Mouse (Mus musculus): ENCODE results near the gene Olfr1294. TPM values are rescaled to one million over a fixed set of nuclear protein-coding genes. Genes with fewer than 3 reads are reported as not detected.

Olfr1294 gene
- polyA plus RNA-seq (2015; fragmentation: Nextera tagmentation; extraction: Ambion mirVana) = not detected in 2 replicates

- no peak within 1 kb of the TSS for H3K4me2 ChIP-seq
- no peaks in the 10 kb centered on the region for H3K27me3 ChIP-seq
- H3K36me3 ChIP-seq = no peaks in the 10 kb centered on the region
- H3K4me1 ChIP-seq = no peaks in the 10 kb centered on the region
- H3K9me3 ChIP-seq = no peaks in the 10 kb centered on the region
- no peak within 1 kb of the TSS for H3K27ac ChIP-seq
- H3K9ac ChIP-seq = no peak within 1 kb of the TSS
- no peak within 1 kb of the TSS for H3K4me3 ChIP-seq
- ATAC-seq (ENCODE audit: borderline replicate concordance, extremely low read depth, low FRiP score, low TSS enrichment) = no peak
- 35% methylated on average over 1 of the region's 1 CpGs for WGBS
These were observed at the start of gene Olfr1294 for GRCm38 (mm10) chr2:111540191-111540590. Gene Olfr1294, minus strand, starts transcription at chr2:111540291.

- no peak within 1 kb of the TSS for H3K27ac ChIP-seq
- no peaks in the 10 kb centered on the region for H3K36me3 ChIP-seq
- H3K4me3 ChIP-seq = no peak within 1 kb of the TSS
- no peaks in the 10 kb centered on the region for H3K27me3 ChIP-seq
- no peak within 1 kb of the TSS for H3K9ac ChIP-seq
- no peaks in the 10 kb centered on the region for H3K4me1 ChIP-seq
- ATAC-seq (ENCODE audit: borderline replicate concordance, extremely low read depth, low FRiP score, low TSS enrichment) = no peak
- H3K4me2 ChIP-seq = no peak within 1 kb of the TSS
- no peaks in the 10 kb centered on the region for H3K9me3 ChIP-seq
These were observed 29.5 kb upstream of the Olfr1294 start, which contains the start of gene Olfr1295 for GRCm38 (mm10) chr2:111569581-111569980. Gene Olfr1295, minus strand, starts transcription at chr2:111569681.

GRCm38 (mm10) chr2:111524903-111525302 is 15.2 kb downstream of the Olfr1294 start, which contains the start of gene Olfr1293-ps:
Gene Olfr1293-ps, plus strand, starts transcription at chr2:111525203.
- H3K27me3 ChIP-seq = no peaks in the 10 kb centered on the region
- H3K9ac ChIP-seq = no peak within 1 kb of the TSS
- H3K9me3 ChIP-seq = no peaks in the 10 kb centered on the region
- H3K27ac ChIP-seq = no peak within 1 kb of the TSS
- no peaks in the 10 kb centered on the region for H3K36me3 ChIP-seq
- no peak within 1 kb of the TSS for H3K4me3 ChIP-seq
- no peak within 1 kb of the TSS for H3K4me2 ChIP-seq
- ATAC-seq (ENCODE audit: borderline replicate concordance, extremely low read depth, low FRiP score, low TSS enrichment) = no peak
- no peaks in the 10 kb centered on the region for H3K4me1 ChIP-seq
- WGBS = 72% methylated on average over 1 of the region's 1 CpGs

- Histone ChIP-seq H3K9ac (no peak overlapping the region), H3K27me3 (no peaks in the 10 kb centered on the region), H3K4me2 (no peak overlapping the region), H3K4me1 (no peaks in the 10 kb centered on the region), H3K27ac (no peak overlapping the region), H3K9me3 (no peaks in the 10 kb centered on the region), H3K36me3 (no peaks in the 10 kb centered on the region), H3K4me3 (no peak overlapping the region)
- 87% methylated on average over 10 of the region's 10 CpGs for WGBS
- ATAC-seq (ENCODE audit: borderline replicate concordance, extremely low read depth, low FRiP score, low TSS enrichment) = no peak
These were observed 22.6 kb downstream of the Olfr1294 start for GRCm38 (mm10) chr2:111517451-111517850.

GRCm38 (mm10) chr2:111496880-111497279 is 43.2 kb downstream of the Olfr1294 start, which contains the start of gene Olfr1291-ps1:
Gene Olfr1291-ps1, plus strand, starts transcription at chr2:111497180.
- ATAC-seq (ENCODE audit: borderline replicate concordance, extremely low read depth, low FRiP score, low TSS enrichment) = no peak
- no peaks in the 10 kb centered on the region for H3K9me3 ChIP-seq
- no peaks in the 10 kb centered on the region for H3K4me1 ChIP-seq
- H3K4me2 ChIP-seq = no peak within 1 kb of the TSS
- H3K27ac ChIP-seq = no peak within 1 kb of the TSS
- H3K9ac ChIP-seq = no peak within 1 kb of the TSS
- no peaks in the 10 kb centered on the region for H3K27me3 ChIP-seq
- H3K4me3 ChIP-seq = no peak within 1 kb of the TSS
- 87% methylated on average over 3 of the region's 3 CpGs for WGBS
- H3K36me3 ChIP-seq = no peaks in the 10 kb centered on the region

GRCm38 (mm10) chr2:111493729-111494128 is 46.4 kb downstream of the Olfr1294 start, which contains the start of gene Olfr1290:
Gene Olfr1290, minus strand, starts transcription at chr2:111493829.
- H3K4me2 ChIP-seq = no peak within 1 kb of the TSS
- H3K9me3 ChIP-seq = no peaks in the 10 kb centered on the region
- no peak within 1 kb of the TSS for H3K9ac ChIP-seq
- ATAC-seq (ENCODE audit: borderline replicate concordance, extremely low read depth, low FRiP score, low TSS enrichment) = no peak
- H3K27me3 ChIP-seq = no peaks in the 10 kb centered on the region
- H3K4me1 ChIP-seq = no peaks in the 10 kb centered on the region
- 68% methylated on average over 5 of the region's 5 CpGs for WGBS
- no peaks in the 10 kb centered on the region for H3K36me3 ChIP-seq
- H3K4me3 ChIP-seq = no peak within 1 kb of the TSS
- no peak within 1 kb of the TSS for H3K27ac ChIP-seq

Other genes with a start within 250 kb of the Olfr1294 start
- not detected in 2 replicates for gene Olfr1279, start 239.7 kb downstream of the Olfr1294 start, polyA plus RNA-seq (2015; fragmentation: Nextera tagmentation; extraction: Ambion mirVana)
- gene Olfr1280, start 226.3 kb downstream of the Olfr1294 start, polyA plus RNA-seq (2015; fragmentation: Nextera tagmentation; extraction: Ambion mirVana) = not detected in 2 replicates
- gene Olfr1281, start 213.8 kb downstream of the Olfr1294 start, polyA plus RNA-seq (2015; fragmentation: Nextera tagmentation; extraction: Ambion mirVana) = not detected in 2 replicates
- not detected in 2 replicates for gene Olfr1282, start 204.2 kb downstream of the Olfr1294 start, polyA plus RNA-seq (2015; fragmentation: Nextera tagmentation; extraction: Ambion mirVana)
- gene Olfr1283, start 173.5 kb downstream of the Olfr1294 start, polyA plus RNA-seq (2015; fragmentation: Nextera tagmentation; extraction: Ambion mirVana) = not detected in 2 replicates
- gene Olfr1284, start 164.8 kb downstream of the Olfr1294 start, polyA plus RNA-seq (2015; fragmentation: Nextera tagmentation; extraction: Ambion mirVana) = not detected in 2 replicates
- gene Olfr1286, start 117.2 kb downstream of the Olfr1294 start, polyA plus RNA-seq (2015; fragmentation: Nextera tagmentation; extraction: Ambion mirVana) = not detected in 2 replicates
- not detected in 2 replicates for gene Olfr1287, start 91.1 kb downstream of the Olfr1294 start, polyA plus RNA-seq (2015; fragmentation: Nextera tagmentation; extraction: Ambion mirVana)
- gene Olfr1288, start 66.2 kb downstream of the Olfr1294 start, polyA plus RNA-seq (2015; fragmentation: Nextera tagmentation; extraction: Ambion mirVana) = not detected in 2 replicates
- not detected in 2 replicates for gene Olfr1289, start 59.5 kb downstream of the Olfr1294 start, polyA plus RNA-seq (2015; fragmentation: Nextera tagmentation; extraction: Ambion mirVana)
- not detected in 2 replicates for gene Olfr1290, start 46.5 kb downstream of the Olfr1294 start, polyA plus RNA-seq (2015; fragmentation: Nextera tagmentation; extraction: Ambion mirVana)
- not detected in 2 replicates for gene Olfr1291-ps1, start 43.1 kb downstream of the Olfr1294 start, polyA plus RNA-seq (2015; fragmentation: Nextera tagmentation; extraction: Ambion mirVana)
- not detected in 2 replicates for gene Olfr1293-ps, start 15.1 kb downstream of the Olfr1294 start, polyA plus RNA-seq (2015; fragmentation: Nextera tagmentation; extraction: Ambion mirVana)
- gene Olfr1295, start 29.4 kb upstream of the Olfr1294 start, polyA plus RNA-seq (2015; fragmentation: Nextera tagmentation; extraction: Ambion mirVana) = not detected in 2 replicates
- not detected in 2 replicates for gene Olfr1297, start 86.2 kb upstream of the Olfr1294 start, polyA plus RNA-seq (2015; fragmentation: Nextera tagmentation; extraction: Ambion mirVana)
- gene Olfr1298, start 108.9 kb upstream of the Olfr1294 start, polyA plus RNA-seq (2015; fragmentation: Nextera tagmentation; extraction: Ambion mirVana) = not detected in 2 replicates
- gene Olfr1299, start 121.1 kb upstream of the Olfr1294 start, polyA plus RNA-seq (2015; fragmentation: Nextera tagmentation; extraction: Ambion mirVana) = not detected in 2 replicates
- not detected in 2 replicates for gene Olfr1301, start 210.7 kb upstream of the Olfr1294 start, polyA plus RNA-seq (2015; fragmentation: Nextera tagmentation; extraction: Ambion mirVana)
- gene Olfr1302, start 237.1 kb upstream of the Olfr1294 start, polyA plus RNA-seq (2015; fragmentation: Nextera tagmentation; extraction: Ambion mirVana) = not detected in 2 replicates